Mouse (Mus musculus): ENCODE results near the gene Itsn1. TPM values are rescaled to one million over a fixed set of nuclear protein-coding genes. Genes with fewer than 3 reads are reported as not detected.
A peak's percentile ranks its signal among the peaks of the same experiment; 100 is the strongest.

The Itsn1 gene
- polyA plus RNA-seq, 1 experiment, result 82.6 TPM

- no peak for DNase-seq (ENCODE audit: low read depth)
- TF ChIP-seq POLR2A (IDR thresholded peaks at IDR 0.05; ENCODE audit: borderline replicate concordance, extremely low read depth, insufficient read depth, insufficient read length, poor library complexity, severe bottlenecking), result no peak
- no peak for TF ChIP-seq CTCF (IDR thresholded peaks at IDR 0.05; ENCODE audit: borderline replicate concordance, extremely low read depth, insufficient read depth, insufficient read length)
Measured at GRCm38 (mm10) chr16:91879101-91879500, 150.0 kb downstream of the Itsn1 start.

- TF ChIP-seq CTCF (IDR thresholded peaks at IDR 0.05; ENCODE audit: borderline replicate concordance, extremely low read depth, insufficient read depth, insufficient read length) (no peak), POLR2A (IDR thresholded peaks at IDR 0.05; ENCODE audit: borderline replicate concordance, extremely low read depth, insufficient read depth, insufficient read length, poor library complexity, severe bottlenecking) (no peak)
- DNase-seq (ENCODE audit: low read depth), result peak; percentile 49
Measured at GRCm38 (mm10) chr16:91880869-91881767, 152.0 kb downstream of the Itsn1 start.

GRCm38 (mm10) chr16:91882168-91882859 is 153.2 kb downstream of the Itsn1 start:
- DNase-seq (ENCODE audit: low read depth), result no peak
- TF ChIP-seq CTCF (IDR thresholded peaks at IDR 0.05; ENCODE audit: borderline replicate concordance, extremely low read depth, insufficient read depth, insufficient read length) (no peak), POLR2A (IDR thresholded peaks at IDR 0.05; ENCODE audit: borderline replicate concordance, extremely low read depth, insufficient read depth, insufficient read length, poor library complexity, severe bottlenecking) (no peak)

GRCm38 (mm10) chr16:91883636-91884035 is 154.6 kb downstream of the Itsn1 start:
- no peak for DNase-seq (ENCODE audit: low read depth)
- no peak for TF ChIP-seq POLR2A (IDR thresholded peaks at IDR 0.05; ENCODE audit: borderline replicate concordance, extremely low read depth, insufficient read depth, insufficient read length, poor library complexity, severe bottlenecking)
- TF ChIP-seq CTCF (IDR thresholded peaks at IDR 0.05; ENCODE audit: borderline replicate concordance, extremely low read depth, insufficient read depth, insufficient read length), result no peak

GRCm38 (mm10) chr16:91884196-91884595 is 155.1 kb downstream of the Itsn1 start:
- DNase-seq (ENCODE audit: low read depth), result no peak
- TF ChIP-seq CTCF (IDR thresholded peaks at IDR 0.05; ENCODE audit: borderline replicate concordance, extremely low read depth, insufficient read depth, insufficient read length), result peak; percentile 73
- TF ChIP-seq POLR2A (IDR thresholded peaks at IDR 0.05; ENCODE audit: borderline replicate concordance, extremely low read depth, insufficient read depth, insufficient read length, poor library complexity, severe bottlenecking), result no peak

GRCm38 (mm10) chr16:91885389-91886122 is 156.5 kb downstream of the Itsn1 start:
- DNase-seq (ENCODE audit: low read depth), result no peak
- TF ChIP-seq CTCF (IDR thresholded peaks at IDR 0.05; ENCODE audit: borderline replicate concordance, extremely low read depth, insufficient read depth, insufficient read length), result peak; percentile 45; the same call in 1 of the 2 replicates
- no peak for TF ChIP-seq POLR2A (IDR thresholded peaks at IDR 0.05; ENCODE audit: borderline replicate concordance, extremely low read depth, insufficient read depth, insufficient read length, poor library complexity, severe bottlenecking)

GRCm38 (mm10) chr16:91888368-91888767 is 159.3 kb downstream of the Itsn1 start:
- DNase-seq (ENCODE audit: low read depth), result no peak
- TF ChIP-seq POLR2A (IDR thresholded peaks at IDR 0.05; ENCODE audit: borderline replicate concordance, extremely low read depth, insufficient read depth, insufficient read length, poor library complexity, severe bottlenecking) (no peak), CTCF (IDR thresholded peaks at IDR 0.05; ENCODE audit: borderline replicate concordance, extremely low read depth, insufficient read depth, insufficient read length) (no peak)

GRCm38 (mm10) chr16:91889831-91890230 is 160.8 kb downstream of the Itsn1 start:
- peak; percentile 53 for DNase-seq (ENCODE audit: low read depth)
- TF ChIP-seq POLR2A (IDR thresholded peaks at IDR 0.05; ENCODE audit: borderline replicate concordance, extremely low read depth, insufficient read depth, insufficient read length, poor library complexity, severe bottlenecking), result no peak
- TF ChIP-seq CTCF (IDR thresholded peaks at IDR 0.05; ENCODE audit: borderline replicate concordance, extremely low read depth, insufficient read depth, insufficient read length), result no peak

GRCm38 (mm10) chr16:91891218-91891617 is 162.1 kb downstream of the Itsn1 start:
- DNase-seq (ENCODE audit: low read depth), result no peak
- TF ChIP-seq POLR2A (IDR thresholded peaks at IDR 0.05; ENCODE audit: borderline replicate concordance, extremely low read depth, insufficient read depth, insufficient read length, poor library complexity, severe bottlenecking), result no peak
- TF ChIP-seq CTCF (IDR thresholded peaks at IDR 0.05; ENCODE audit: borderline replicate concordance, extremely low read depth, insufficient read depth, insufficient read length), result no peak

GRCm38 (mm10) chr16:91896426-91896830 is 167.3 kb downstream of the Itsn1 start:
- DNase-seq (ENCODE audit: low read depth), result peak; percentile 93

More at GRCm38 (mm10) chr16:91896426-91896830, 167.3 kb downstream of the Itsn1 start:
- no peak for TF ChIP-seq CTCF (IDR thresholded peaks at IDR 0.05; ENCODE audit: borderline replicate concordance, extremely low read depth, insufficient read depth, insufficient read length)

All from brain, embryonic 14.5 days (tissue).